Mouse (Mus musculus) midbrain, embryonic 12.5 days (tissue): ENCODE measurements around the gene Klk10. TPM values are rescaled to one million over a fixed set of nuclear protein-coding genes. Genes with fewer than 3 reads are reported as not detected.

ENCODE experiments used
- ATAC-seq: fragments of 200-750 bp; cut with Nextera tagmentation; 2 replicates; pipeline ENCODE4 v1.8.0; 2017; ENCODE audit warnings: low read depth, moderate TSS enrichment, moderate library complexity; ENCODE audit not compliant: low FRiP score
- H3K27ac ChIP-seq: fragments of 300-500 bp; sonication (generic); replicated peaks from 2 replicates; pipeline ENCODE4 v1.5.1; 2016; ENCODE audit warnings: mild to moderate bottlenecking
- H3K27me3 ChIP-seq: fragments of 300-500 bp; sonication (generic); 2 replicates; pipeline ENCODE4 v1.6.1; 2016; ENCODE audit warnings: mild to moderate bottlenecking
- H3K36me3 ChIP-seq: fragments of 300-500 bp; sonication (generic); 2 replicates; pipeline ENCODE4 v1.6.1; 2016
- H3K4me1 ChIP-seq: fragments of 300-500 bp; sonication (generic); 2 replicates; pipeline ENCODE4 v1.6.1; 2016
- H3K4me2 ChIP-seq: fragments of 300-500 bp; sonication (generic); replicated peaks from 2 replicates; pipeline ENCODE4 v1.6.1; 2016; ENCODE audit warnings: mild to moderate bottlenecking, moderate library complexity
- H3K4me3 ChIP-seq: fragments of 300-500 bp; sonication (generic); 2 replicates; pipeline ENCODE4 v1.5.1; 2016; ENCODE audit warnings: mild to moderate bottlenecking
- H3K9ac ChIP-seq: fragments of 300-500 bp; sonication (generic); replicated peaks from 2 replicates; pipeline ENCODE4 v1.6.1; 2016; ENCODE audit warnings: mild to moderate bottlenecking, moderate library complexity
- H3K9me3 ChIP-seq: fragments of 300-500 bp; sonication (generic); 2 replicates; pipeline ENCODE4 v1.6.1; 2016; ENCODE audit warnings: mild to moderate bottlenecking
- WGBS: fragments of 180-500 bp; shearing (Covaris S2); methylation state at CpG from one replicate; pipeline ENCODE4 v1.1.7; 2016; 5-methylcytosine and 5-hydroxymethylcytosine counted together
- polyA plus RNA-seq: library from polyadenylated mRNA; unstranded; fragments of >200 nt; fragmentation: Nextera tagmentation; extraction: Ambion mirVana; gene quantifications from 2 replicates; pipeline ENCODE4 v1.2.1, GENCODE M21; 2016

Klk10 gene
- polyA plus RNA-seq, 1 experiment from 2014 or later, result 0.13 TPM

GRCm38 (mm10) chr7:43797333-43797769, 16.5 kb downstream of the Klk10 start, which contains the start of gene Klk8:
Klk8 (plus strand) TSS chr7:43797577.
- Histone ChIP-seq H3K27ac (no peak within 1 kb of the TSS), H3K36me3 (no peaks in the 10 kb centered on the region), H3K27me3 (peaks cover 45% of the 10 kb centered on the region), H3K4me1 (peaks cover 12% of the 10 kb centered on the region), H3K9ac (peak within 1 kb of the TSS; percentile 43), H3K4me3 (peak within 1 kb of the TSS; percentile 48), H3K4me2 (peak within 1 kb of the TSS; percentile 76), H3K9me3 (no peaks in the 10 kb centered on the region)
- ATAC-seq, result no peak
- WGBS, result under 1% methylated on average over 28 of the region's 28 CpGs

- 36% methylated on average over 13 of the region's 13 CpGs for WGBS
- Histone ChIP-seq H3K4me3 (peak overlapping the region; percentile 48), H3K4me1 (peaks cover 12% of the 10 kb centered on the region), H3K9ac (no peak overlapping the region), H3K4me2 (peak overlapping the region; percentile 76), H3K36me3 (no peaks in the 10 kb centered on the region), H3K27me3 (peaks cover 45% of the 10 kb centered on the region), H3K27ac (no peak overlapping the region), H3K9me3 (no peaks in the 10 kb centered on the region)
- peak; percentile 34; the same call in 1 of the 2 replicates for ATAC-seq
These were observed 17.1 kb downstream of the Klk10 start for GRCm38 (mm10) chr7:43797844-43798462.

GRCm38 (mm10) chr7:43799876-43800275, 19.0 kb downstream of the Klk10 start:
- Histone ChIP-seq H3K27me3 (peaks cover 41% of the 10 kb centered on the region), H3K4me3 (no peak overlapping the region), H3K9ac (no peak overlapping the region)

GRCm38 (mm10) chr7:43810994-43811393, 30.2 kb downstream of the Klk10 start, which contains the start of gene Klk7:
Klk7 (plus strand) TSS chr7:43811294.
- Histone ChIP-seq H3K27ac (no peak within 1 kb of the TSS), H3K9ac (no peak within 1 kb of the TSS), H3K4me3 (no peak within 1 kb of the TSS), H3K36me3 (no peaks in the 10 kb centered on the region), H3K27me3 (no peaks in the 10 kb centered on the region), H3K9me3 (no peaks in the 10 kb centered on the region), H3K4me2 (no peak within 1 kb of the TSS), H3K4me1 (no peaks in the 10 kb centered on the region)
- 52% methylated on average over 5 of the region's 5 CpGs for WGBS
- ATAC-seq, result no peak

More at GRCm38 (mm10) chr7:43799876-43800275, 19.0 kb downstream of the Klk10 start:
- 74% methylated on average over 7 of the region's 7 CpGs for WGBS
- Histone ChIP-seq H3K27ac (no peak overlapping the region), H3K36me3 (no peaks in the 10 kb centered on the region), H3K4me2 (no peak overlapping the region), H3K4me1 (peaks cover 12% of the 10 kb centered on the region), H3K9me3 (no peaks in the 10 kb centered on the region)
- ATAC-seq, result no peak

- Histone ChIP-seq H3K4me2 (no peak overlapping the region), H3K4me3 (no peak overlapping the region), H3K27me3 (no peaks in the 10 kb centered on the region), H3K4me1 (no peaks in the 10 kb centered on the region), H3K9ac (no peak overlapping the region), H3K9me3 (no peaks in the 10 kb centered on the region), H3K27ac (no peak overlapping the region), H3K36me3 (no peaks in the 10 kb centered on the region)
- 88% methylated on average over 7 of the region's 7 CpGs for WGBS
- no peak for ATAC-seq
These were observed 34.4 kb downstream of the Klk10 start for GRCm38 (mm10) chr7:43815211-43815610.

- Histone ChIP-seq H3K9me3 (no peaks in the 10 kb centered on the region), H3K4me2 (no peak overlapping the region), H3K9ac (no peak overlapping the region), H3K4me3 (no peak overlapping the region), H3K36me3 (no peaks in the 10 kb centered on the region), H3K27me3 (no peaks in the 10 kb centered on the region), H3K27ac (no peak overlapping the region), H3K4me1 (no peaks in the 10 kb centered on the region)
- no peak for ATAC-seq
These were observed 35.9 kb downstream of the Klk10 start for GRCm38 (mm10) chr7:43816746-43817145.

- Histone ChIP-seq H3K27ac (no peak overlapping the region), H3K4me2 (no peak overlapping the region), H3K36me3 (no peaks in the 10 kb centered on the region), H3K4me3 (no peak overlapping the region), H3K9me3 (no peaks in the 10 kb centered on the region), H3K4me1 (no peaks in the 10 kb centered on the region), H3K9ac (no peak overlapping the region), H3K27me3 (no peaks in the 10 kb centered on the region)
- 90% methylated on average over 7 of the region's 7 CpGs for WGBS
- ATAC-seq, result no peak
These were observed 40.7 kb downstream of the Klk10 start for GRCm38 (mm10) chr7:43821581-43821980.

GRCm38 (mm10) chr7:43824199-43824598, 43.4 kb downstream of the Klk10 start, which contains the start of gene Klk6:
Klk6 (plus strand) TSS chr7:43824499.
- no peak within 1 kb of the TSS for H3K4me2 ChIP-seq
- H3K36me3 ChIP-seq, result no peaks in the 10 kb centered on the region
- H3K27me3 ChIP-seq, result no peaks in the 10 kb centered on the region
- no peak for ATAC-seq
- no peaks in the 10 kb centered on the region for H3K4me1 ChIP-seq
- H3K9ac ChIP-seq, result no peak within 1 kb of the TSS
- no peak within 1 kb of the TSS for H3K4me3 ChIP-seq
- no peaks in the 10 kb centered on the region for H3K9me3 ChIP-seq
- 80% methylated on average over 10 of the region's 10 CpGs for WGBS
- H3K27ac ChIP-seq, result no peak within 1 kb of the TSS

- H3K36me3 ChIP-seq, result no peaks in the 10 kb centered on the region
- no peak for ATAC-seq
- H3K9ac ChIP-seq, result no peak overlapping the region
- no peaks in the 10 kb centered on the region for H3K27me3 ChIP-seq
- H3K4me1 ChIP-seq, result no peaks in the 10 kb centered on the region
- no peak overlapping the region for H3K27ac ChIP-seq
- no peak overlapping the region for H3K4me3 ChIP-seq
- WGBS, result 87% methylated on average over 5 of the region's 5 CpGs
- H3K9me3 ChIP-seq, result no peaks in the 10 kb centered on the region
- no peak overlapping the region for H3K4me2 ChIP-seq
These were observed 45.2 kb downstream of the Klk10 start for GRCm38 (mm10) chr7:43826056-43826455.

GRCm38 (mm10) chr7:43827706-43828105, 46.9 kb downstream of the Klk10 start:
- no peaks in the 10 kb centered on the region for H3K9me3 ChIP-seq
- 85% methylated on average over 4 of the region's 4 CpGs for WGBS
- H3K9ac ChIP-seq, result no peak overlapping the region
- no peak overlapping the region for H3K4me3 ChIP-seq
- no peak overlapping the region for H3K4me2 ChIP-seq
- no peak for ATAC-seq
- no peak overlapping the region for H3K27ac ChIP-seq
- H3K36me3 ChIP-seq, result no peaks in the 10 kb centered on the region
- H3K4me1 ChIP-seq, result no peaks in the 10 kb centered on the region
- no peaks in the 10 kb centered on the region for H3K27me3 ChIP-seq

GRCm38 (mm10) chr7:43829006-43829405, 48.2 kb downstream of the Klk10 start:
- no peaks in the 10 kb centered on the region for H3K4me1 ChIP-seq
- no peak overlapping the region for H3K4me3 ChIP-seq
- WGBS, result 91% methylated on average over 8 of the region's 8 CpGs
- no peak overlapping the region for H3K4me2 ChIP-seq
- no peaks in the 10 kb centered on the region for H3K36me3 ChIP-seq
- no peaks in the 10 kb centered on the region for H3K27me3 ChIP-seq
- no peak overlapping the region for H3K27ac ChIP-seq
- no peak overlapping the region for H3K9ac ChIP-seq
- no peak for ATAC-seq
- H3K9me3 ChIP-seq, result no peaks in the 10 kb centered on the region
